Mouse (Mus musculus) layer of hippocampus, postnatal 14 days (tissue): ENCODE measurements at regions not wholly inside any gene's neighbourhood (a gene's known extent, or its start where the extent isn't known, plus 50 kb on each side); places are given as distances from the start of the nearest gene placed in this dataset.

Experiments used
- DNase-seq, 2 experiments: peaks; one replicate each; pipeline ENCODE4 v3.0.0; 2021 to 2022; ENCODE audit warnings: low spot score in 2 of 2, mixed read lengths in 1 of 2

DNA sequence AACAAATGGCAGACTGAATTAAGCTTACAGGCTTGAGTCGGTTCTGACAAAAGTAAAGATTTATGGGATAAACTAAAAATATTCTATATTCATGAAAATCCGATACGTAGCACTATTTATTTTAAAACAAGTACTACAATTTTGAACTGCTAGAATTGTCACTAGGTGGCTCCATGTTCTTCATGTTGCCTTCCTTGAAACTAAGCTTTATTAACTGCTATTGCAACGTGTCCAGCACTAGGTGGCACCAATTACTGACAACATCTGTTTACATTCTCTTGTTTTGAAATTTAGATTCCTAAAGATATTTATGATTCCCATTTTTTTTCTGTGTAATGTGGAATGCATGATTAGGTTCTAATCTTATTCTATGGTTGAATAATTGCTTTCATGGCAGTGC, 60.1 kb downstream of the Fam47c start:
- DNase-seq = peak in 1 of 2 experiments; percentile 37
